Mouse (Mus musculus) ES-E14 (cell line): ENCODE measurements around the gene Sipa1l3. TPM values are rescaled to one million over a fixed set of nuclear protein-coding genes. Genes with fewer than 3 reads are reported as not detected.

ENCODE experiments used
- DNase-seq: peaks from one replicate; pipeline ENCODE4 v3.0.0-alpha.2; 2013; ENCODE audit warnings: low read depth, low spot score
- H3K27ac ChIP-seq: 2 replicates; pipeline ENCODE4 v1.5.1; 2012; ENCODE audit warnings: low read depth, mild to moderate bottlenecking, low read length, moderate library complexity, mixed read lengths; ENCODE audit not compliant: poor library complexity, insufficient read depth, severe bottlenecking
- H3K36me3 ChIP-seq: 2 replicates; pipeline ENCODE4 v1.6.1; 2012; ENCODE audit warnings: mild to moderate bottlenecking, low read length, moderate library complexity, mixed read lengths; ENCODE audit not compliant: control insufficient read depth, poor library complexity, insufficient read depth, severe bottlenecking
- H3K4me1 ChIP-seq, 2 experiments: fragments of 150-350 bp in 1 of 2; sonication (generic) in 1 of 2; 2 replicates each; pipeline ENCODE4 v1.6.1; 2012; ENCODE audit warnings: low read length in 2 of 2, mild to moderate bottlenecking in 1 of 2, mixed read lengths in 1 of 2; ENCODE audit not compliant: control insufficient read depth in 2 of 2, insufficient read depth in 2 of 2, poor library complexity in 1 of 2
- H3K4me3 ChIP-seq, 2 experiments: fragments of 150-350 bp in 1 of 2; sonication (generic) in 1 of 2; 2 replicates each; pipeline ENCODE4 v1.5.1; 2012; ENCODE audit warnings: low read length in 2 of 2, low read depth in 1 of 2, mild to moderate bottlenecking in 1 of 2, mixed read lengths in 1 of 2; ENCODE audit not compliant: insufficient read depth in 1 of 2, poor library complexity in 1 of 2, severe bottlenecking in 1 of 2
- H3K9ac ChIP-seq: 2 replicates; pipeline ENCODE4 v1.6.1; 2012; ENCODE audit warnings: low read depth, mild to moderate bottlenecking, low read length, mixed read lengths; ENCODE audit not compliant: poor library complexity, insufficient read depth, severe bottlenecking
- H3K9me3 ChIP-seq: fragments of 150-350 bp; sonication (generic); 2 replicates; pipeline ENCODE4 v1.6.1; 2012; ENCODE audit warnings: low read depth, mild to moderate bottlenecking, low read length; ENCODE audit not compliant: control insufficient read depth, insufficient read depth
- CHD2 ChIP-seq: IDR thresholded peaks from 2 replicates; pipeline ENCODE4 v1.6.1; 2014; ENCODE audit warnings: mild to moderate bottlenecking, low read depth, low read length, inconsistent platforms
- HCFC1 ChIP-seq: IDR thresholded peaks from 2 replicates; pipeline ENCODE4 v1.6.1; 2012; ENCODE audit warnings: low read length, inconsistent platforms, borderline replicate concordance; ENCODE audit not compliant: insufficient read depth
- MAFK ChIP-seq: IDR thresholded peaks from 2 replicates; pipeline ENCODE4 v1.6.1; 2014; ENCODE audit warnings: mild to moderate bottlenecking, low read depth, low read length, inconsistent platforms; ENCODE audit not compliant: insufficient read depth
- ZC3H11A ChIP-seq: IDR thresholded peaks from 2 replicates; pipeline ENCODE4 v1.6.1; 2012; ENCODE audit warnings: low read depth, mild to moderate bottlenecking, inconsistent platforms, low read length, borderline replicate concordance
- ZNF384 ChIP-seq: IDR thresholded peaks from 2 replicates; pipeline ENCODE4 v1.6.1; 2012; ENCODE audit warnings: low read depth, low read length, inconsistent platforms
- in situ Hi-C, 2 experiments: fragments of 600-800 bp; cut with MboI; formaldehyde crosslinking; loops; one replicate each; pipeline ENCODE4 v1.15.1; 2025; ENCODE audit warnings: low sequenced_read_pairs in 2 of 2, inconsistent platforms in 1 of 2; ENCODE audit not compliant: unreplicated experiment in 2 of 2
- total RNA-seq: library from RNA; depleted of rRNA; stranded (reverse); fragments of 300-350 nt; gene quantifications from 2 replicates; pipeline ENCODE4 v1.2.3, GENCODE M21; 2012

Sipa1l3 gene
- total RNA-seq, 1 experiment, result 27.5 TPM

- H3K27ac ChIP-seq, result peak overlapping the region; percentile 24
- no peak for TF ChIP-seq MAFK
- no peak for TF ChIP-seq ZC3H11A
- no peak for TF ChIP-seq ZNF384
- no peak for TF ChIP-seq HCFC1
- no peak for TF ChIP-seq CHD2
- no peaks in the 10 kb centered on the region; the same call in 1 of the 2 replicates for H3K36me3 ChIP-seq
- no peak for DNase-seq
- no peaks in the 10 kb centered on the region for H3K9me3 ChIP-seq
- in situ Hi-C loops, result no loop called here
- peak overlapping the region; percentile 35 to 43; a peak in 2 of 4 replicates for H3K4me3 ChIP-seq
- H3K9ac ChIP-seq, result no peak overlapping the region
- H3K4me1 ChIP-seq, result peaks cover 9 to 28% of the 10 kb centered on the region in 2 experiments
These were observed 13.7 kb downstream of the Sipa1l3 start for GRCm38 (mm10) chr7:29504683-29505290.

- peaks cover 6 to 25% of the 10 kb centered on the region in 2 experiments for H3K4me1 ChIP-seq
- H3K27ac ChIP-seq, result no peak overlapping the region
- H3K9me3 ChIP-seq, result no peaks in the 10 kb centered on the region
- H3K4me3 ChIP-seq, result no peak overlapping the region
- H3K36me3 ChIP-seq, result no peaks in the 10 kb centered on the region; the same call in 1 of the 2 replicates
- in situ Hi-C loops, result no loop called here
- no peak for TF ChIP-seq ZNF384
- TF ChIP-seq HCFC1, result no peak
- TF ChIP-seq MAFK, result no peak
- TF ChIP-seq CHD2, result no peak
- TF ChIP-seq ZC3H11A, result no peak
- H3K9ac ChIP-seq, result no peak overlapping the region
- no peak for DNase-seq
These were observed 14.8 kb downstream of the Sipa1l3 start for GRCm38 (mm10) chr7:29503616-29504015.

GRCm38 (mm10) chr7:29501214-29501613 is 17.2 kb downstream of the Sipa1l3 start:
- in situ Hi-C loops, result no loop called here
- Histone ChIP-seq H3K4me3 (no peak overlapping the region), H3K36me3 (peaks cover 6% of the 10 kb centered on the region; the same call in 1 of the 2 replicates), H3K9me3 (no peaks in the 10 kb centered on the region), H3K4me1 (peaks cover 2 to 34% of the 10 kb centered on the region in 2 experiments), H3K9ac (no peak overlapping the region), H3K27ac (no peak overlapping the region)
- TF ChIP-seq CHD2 (no peak), ZNF384 (no peak), ZC3H11A (no peak)
- no peak for DNase-seq

GRCm38 (mm10) chr7:29499071-29499470 is 19.4 kb downstream of the Sipa1l3 start:
- in situ Hi-C loops, result no loop called here
- Histone ChIP-seq H3K4me1 (peaks cover 11 to 40% of the 10 kb centered on the region in 2 experiments; a peak in 3 of 4 replicates), H3K9ac (no peak overlapping the region), H3K27ac (no peak overlapping the region), H3K9me3 (no peaks in the 10 kb centered on the region), H3K4me3 (no peak overlapping the region), H3K36me3 (peaks cover 6% of the 10 kb centered on the region; the same call in 1 of the 2 replicates)
- TF ChIP-seq ZC3H11A, result no peak
- DNase-seq, result no peak

GRCm38 (mm10) chr7:29496953-29497590 is 21.4 kb downstream of the Sipa1l3 start:
- Histone ChIP-seq H3K27ac (no peak overlapping the region), H3K9me3 (no peaks in the 10 kb centered on the region), H3K4me1 (peaks cover 11 to 37% of the 10 kb centered on the region in 2 experiments), H3K36me3 (peaks cover 6% of the 10 kb centered on the region; the same call in 1 of the 2 replicates), H3K9ac (no peak overlapping the region), H3K4me3 (no peak overlapping the region)
- in situ Hi-C loops, result no loop called here
- no peak for TF ChIP-seq HCFC1
- DNase-seq, result no peak
